Mouse (Mus musculus) limb, embryonic 11.5 days (tissue): Measurements from ENCODE around the gene Olfr1391. TPM values are rescaled to one million over a fixed set of nuclear protein-coding genes. Genes with fewer than 3 reads are reported as not detected.

Source experiments
- ATAC-seq: fragments of 200-750 bp; cut with Nextera tagmentation; 2 replicates; pipeline ENCODE4 v1.8.0; 2017; ENCODE audit warnings: low read depth; ENCODE audit not compliant: insufficient number of reproducible peaks, low FRiP score, low TSS enrichment
- DNase-seq: peaks from one replicate; pipeline ENCODE4 v3.0.0-alpha.2; 2015; ENCODE audit warnings: low spot score
- H3K27ac ChIP-seq: fragments of 300-500 bp; sonication (generic); replicated peaks from 2 replicates; pipeline ENCODE4 v1.5.1; 2014; ENCODE audit warnings: low read depth, mild to moderate bottlenecking, low read length
- H3K27me3 ChIP-seq: fragments of 300-500 bp; sonication (generic); 2 replicates; pipeline ENCODE4 v1.6.1; 2014; ENCODE audit warnings: mild to moderate bottlenecking, low read length, mixed read lengths; ENCODE audit not compliant: control insufficient read depth, insufficient read depth
- H3K36me3 ChIP-seq: fragments of 300-500 bp; sonication (generic); 2 replicates; pipeline ENCODE4 v1.6.1; 2014; ENCODE audit warnings: mild to moderate bottlenecking, low read length, moderate library complexity, mixed read lengths; ENCODE audit not compliant: control insufficient read depth, insufficient read depth
- H3K4me1 ChIP-seq: fragments of 300-500 bp; sonication (generic); 2 replicates; pipeline ENCODE4 v1.6.1; 2014; ENCODE audit warnings: low read length, mixed read lengths; ENCODE audit not compliant: control insufficient read depth, insufficient read depth
- H3K4me2 ChIP-seq: fragments of 300-500 bp; sonication (generic); 2 replicates; pipeline ENCODE4 v1.6.1; 2014; ENCODE audit warnings: low read depth, mild to moderate bottlenecking, moderate library complexity; ENCODE audit not compliant: severe bottlenecking
- H3K4me3 ChIP-seq: fragments of 300-500 bp; sonication (generic); 2 replicates; pipeline ENCODE4 v1.5.1; 2014; ENCODE audit warnings: low read depth, low read length
- H3K9ac ChIP-seq: fragments of 300-500 bp; sonication (generic); 2 replicates; pipeline ENCODE4 v1.6.1; 2014; ENCODE audit warnings: mild to moderate bottlenecking, low read length
- H3K9me3 ChIP-seq: fragments of 300-500 bp; sonication (generic); 2 replicates; pipeline ENCODE4 v1.6.1; 2016; ENCODE audit warnings: low read length; ENCODE audit not compliant: control insufficient read depth
- WGBS: fragments of 180-500 bp; shearing (Covaris S2); extraction: QIAGEN DNeasy Blood & Tissue Kit; methylation state at CpG from one replicate; pipeline ENCODE4 v1.1.7; 2014; 5-methylcytosine and 5-hydroxymethylcytosine counted together
- polyA plus RNA-seq: library from polyadenylated mRNA; unstranded; fragments of >200 nt; fragmentation: Nextera tagmentation; extraction: Ambion mirVana; gene quantifications from 2 replicates; pipeline ENCODE4 v1.2.1, GENCODE M21; 2014

The Olfr1391 gene
- polyA plus RNA-seq, 1 experiment from 2014 or later: not detected

- H3K27ac ChIP-seq: no peak overlapping the region
- WGBS: 70% methylated on average over 1 of the region's 1 CpGs
- no peak for DNase-seq
These were observed 7.1 kb downstream of the Olfr1391 start for GRCm38 (mm10) chr11:49329686-49330085.

GRCm38 (mm10) chr11:49334888-49335287 lies 12.3 kb downstream of the Olfr1391 start, which contains the start of gene Olfr1390:
Gene Olfr1390, plus strand, starts transcription at chr11:49335188.
- Histone ChIP-seq H3K27ac (no peak within 1 kb of the TSS), H3K4me3 (no peak within 1 kb of the TSS), H3K4me2 (no peak within 1 kb of the TSS), H3K4me1 (no peaks in the 10 kb centered on the region), H3K9ac (no peak within 1 kb of the TSS), H3K27me3 (no peaks in the 10 kb centered on the region), H3K9me3 (no peaks in the 10 kb centered on the region), H3K36me3 (no peaks in the 10 kb centered on the region)
- DNase-seq (no peak), ATAC-seq (no peak)
- 83% methylated on average over 1 of the region's 1 CpGs for WGBS

More at GRCm38 (mm10) chr11:49329686-49330085, 7.1 kb downstream of the Olfr1391 start:
- Histone ChIP-seq H3K4me2 (no peak overlapping the region), H3K27me3 (no peaks in the 10 kb centered on the region), H3K36me3 (no peaks in the 10 kb centered on the region), H3K4me1 (no peaks in the 10 kb centered on the region), H3K4me3 (no peak overlapping the region), H3K9ac (no peak overlapping the region), H3K9me3 (no peaks in the 10 kb centered on the region)
- no peak for ATAC-seq

- ATAC-seq (no peak), DNase-seq (no peak)
- no peaks in the 10 kb centered on the region for H3K36me3 ChIP-seq
- 71% methylated on average over 4 of the region's 4 CpGs for WGBS
- no peaks in the 10 kb centered on the region for H3K27me3 ChIP-seq
- no peak overlapping the region for H3K4me2 ChIP-seq
- no peaks in the 10 kb centered on the region for H3K4me1 ChIP-seq
- H3K27ac ChIP-seq: no peak overlapping the region
- H3K9me3 ChIP-seq: no peaks in the 10 kb centered on the region
- H3K4me3 ChIP-seq: no peak overlapping the region
- no peak overlapping the region for H3K9ac ChIP-seq
These were observed 14.7 kb downstream of the Olfr1391 start for GRCm38 (mm10) chr11:49337150-49337832.

Other genes starting within 250 kb of the Olfr1391 start
- 0.51 and 0.61 TPM in 2 replicates for gene Ifi47, start 246.2 kb upstream of the Olfr1391 start, polyA plus RNA-seq
- gene Olfr1396, start 207.9 kb upstream of the Olfr1391 start, polyA plus RNA-seq: not detected in 2 replicates
- not detected in 2 replicates for gene Olfr1395, start 180.5 kb upstream of the Olfr1391 start, polyA plus RNA-seq
- not detected in 2 replicates for gene Olfr1394, start 168.4 kb upstream of the Olfr1391 start, polyA plus RNA-seq
- 0.88 and 0.91 TPM in 2 replicates for gene Btnl9, start 135.6 kb upstream of the Olfr1391 start, polyA plus RNA-seq
- 54.1 and 58.0 TPM in 2 replicates for gene Zfp62, start 119.5 kb upstream of the Olfr1391 start, polyA plus RNA-seq
- 33.8 and 41.1 TPM in 2 replicates for gene Mgat1, start 78.6 kb upstream of the Olfr1391 start, polyA plus RNA-seq
- 0.06 TPM in 1 of 2 replicates, not detected in the other for gene Olfr1393, start 44.4 kb upstream of the Olfr1391 start, polyA plus RNA-seq
- gene Olfr1392, start 37.5 kb upstream of the Olfr1391 start, polyA plus RNA-seq: not detected in 2 replicates
- gene Olfr10, start 18.0 kb upstream of the Olfr1391 start, polyA plus RNA-seq: not detected in 2 replicates
- gene Olfr1390, start 12.4 kb downstream of the Olfr1391 start, polyA plus RNA-seq: not detected in 2 replicates
- gene Olfr1389, start 100.3 kb downstream of the Olfr1391 start, polyA plus RNA-seq: not detected in 2 replicates
- 0.11 and 0.14 TPM in 2 replicates for gene Olfr1388, start 113.9 kb downstream of the Olfr1391 start, polyA plus RNA-seq
- not detected in 2 replicates for gene Olfr1387, start 132.6 kb downstream of the Olfr1391 start, polyA plus RNA-seq
- not detected in 2 replicates for gene Olfr1386, start 142.3 kb downstream of the Olfr1391 start, polyA plus RNA-seq
- gene Olfr1385, start 166.3 kb downstream of the Olfr1391 start, polyA plus RNA-seq: not detected in 2 replicates
- not detected in 2 replicates for gene Olfr1384, start 184.0 kb downstream of the Olfr1391 start, polyA plus RNA-seq
- not detected in 2 replicates for gene Olfr1383, start 196.9 kb downstream of the Olfr1391 start, polyA plus RNA-seq
- gene Olfr1382, start 205.5 kb downstream of the Olfr1391 start, polyA plus RNA-seq: not detected in 2 replicates
- gene Olfr1381, start 220.7 kb downstream of the Olfr1391 start, polyA plus RNA-seq: not detected in 2 replicates
- not detected in 2 replicates for gene Olfr1380, start 234.1 kb downstream of the Olfr1391 start, polyA plus RNA-seq